ENCODE assay signal across 27 mouse cellular contexts in genomic region chr12:84810810-84811209, GRCm38 (mm10). TPM values are rescaled to one million over a fixed set of nuclear protein-coding genes. Genes with fewer than 3 reads are reported as not detected.
DNase-seq lines count a peak whose midpoint lies in the region; ATAC-seq and TF ChIP-seq lines count a peak whose summit lies in the region.
"Had no signal": no experiment of that assay in that cellular context is flagged by ENCODE, and none has a peak within 500 bp of the region (broad histone marks: within the 10 kb centered on the region; RNA-seq: fewer than 3 reads in every experiment).

No protein-coding gene starts in this region.

- no peak overlapping the region for H3K27ac ChIP-seq in kidney, embryonic 16.5 days (ENCODE audit: low read length)
- no peak overlapping the region for H3K27ac ChIP-seq in stomach, embryonic 14.5 days (ENCODE audit: low read length)
- no peak overlapping the region for H3K27ac ChIP-seq in stomach, postnatal 0 days (replicated peaks)
- H3K27ac ChIP-seq: embryonic facial prominence, embryonic 10.5 days; embryonic facial prominence, embryonic 13.5 days; forebrain, embryonic 12.5 days; forebrain, embryonic 15.5 days; heart, embryonic 15.5 days; hindbrain, embryonic 10.5 days; hindbrain, embryonic 13.5 days had no signal

- H3K27me3 ChIP-seq in kidney, embryonic 16.5 days (ENCODE audit: insufficient read depth, low read length), result no peaks in the 10 kb centered on the region; the same call in 1 of the 2 replicates
- no peaks in the 10 kb centered on the region for H3K27me3 ChIP-seq in stomach, embryonic 14.5 days (ENCODE audit: control insufficient read depth, insufficient read depth, low read length)
- no peaks in the 10 kb centered on the region for H3K27me3 ChIP-seq in stomach, postnatal 0 days (ENCODE audit: control insufficient read depth, insufficient read depth, low read length)
- H3K27me3 ChIP-seq: embryonic facial prominence, embryonic 13.5 days; forebrain, embryonic 12.5 days; forebrain, embryonic 15.5 days; hindbrain, embryonic 13.5 days had no signal

- WGBS in kidney, embryonic 16.5 days, result 74% methylated on average over 1 of the region's 1 CpGs
- WGBS in stomach, embryonic 14.5 days, result 72% methylated on average over 1 of the region's 1 CpGs
- WGBS in stomach, postnatal 0 days, result 71% methylated on average over 1 of the region's 1 CpGs

- H3K4me1 ChIP-seq in kidney, embryonic 16.5 days (ENCODE audit: insufficient read depth, low read length), result peaks cover 10% of the 10 kb centered on the region
- H3K4me1 ChIP-seq in stomach, embryonic 14.5 days (ENCODE audit: control insufficient read depth, insufficient read depth, low read length), result no peaks in the 10 kb centered on the region
- H3K4me1 ChIP-seq in stomach, postnatal 0 days (replicated peaks; ENCODE audit: control insufficient read depth, insufficient read depth), result no peaks in the 10 kb centered on the region
- H3K4me1 ChIP-seq: forebrain, embryonic 12.5 days; forebrain, embryonic 15.5 days had no signal

- ATAC-seq in kidney, embryonic 16.5 days (ENCODE audit: low FRiP score, low TSS enrichment), result 0 out of 2 replicates have a peak, but pooled peaks have one; percentile 8
- ATAC-seq in stomach, embryonic 14.5 days (ENCODE audit: insufficient number of reproducible peaks, insufficient read depth, low FRiP score, low read depth), result peak; percentile 29; the same call in 1 of the 2 replicates
- no peak for ATAC-seq in stomach, postnatal 0 days (ENCODE audit: low FRiP score, low TSS enrichment)
- ATAC-seq: activated CD4-positive, CD25-positive, alpha-beta regulatory T cell, adult 4 months; forebrain, embryonic 15.5 days; hindbrain, embryonic 16.5 days had no signal

- H3K4me3 ChIP-seq in kidney, embryonic 16.5 days (ENCODE audit: low read length), result no peak overlapping the region
- no peak overlapping the region for H3K4me3 ChIP-seq in stomach, embryonic 14.5 days (ENCODE audit: low read depth, low read length)
- H3K4me3 ChIP-seq in stomach, postnatal 0 days (ENCODE audit: low read depth, low read length), result no peak overlapping the region
- H3K4me3 ChIP-seq: embryonic facial prominence, embryonic 10.5 days; embryonic facial prominence, embryonic 13.5 days; erythroblast, embryonic 14.5 days; forebrain, embryonic 12.5 days; forebrain, embryonic 15.5 days; heart, embryonic 12.5 days; heart, embryonic 15.5 days; hindbrain, embryonic 10.5 days; hindbrain, embryonic 13.5 days had no signal

- H3K4me2 ChIP-seq in kidney, embryonic 16.5 days (replicated peaks; ENCODE audit: low read depth, low read length), result no peak overlapping the region
- no peak overlapping the region for H3K4me2 ChIP-seq in stomach, embryonic 14.5 days (replicated peaks; ENCODE audit: low read depth, low read length)
- H3K4me2 ChIP-seq in stomach, postnatal 0 days (replicated peaks; ENCODE audit: low read depth), result no peak overlapping the region
- H3K4me2 ChIP-seq: embryonic facial prominence, embryonic 13.5 days; forebrain, embryonic 12.5 days; forebrain, embryonic 15.5 days; heart, embryonic 12.5 days; heart, embryonic 15.5 days; hindbrain, embryonic 13.5 days had no signal

- no peak overlapping the region for H3K9ac ChIP-seq in kidney, embryonic 16.5 days (replicated peaks; ENCODE audit: low read length)
- no peak overlapping the region for H3K9ac ChIP-seq in stomach, embryonic 14.5 days (replicated peaks; ENCODE audit: low read depth, low read length)
- no peak overlapping the region for H3K9ac ChIP-seq in stomach, postnatal 0 days (ENCODE audit: low read length)
- H3K9ac ChIP-seq: embryonic facial prominence, embryonic 13.5 days; forebrain, embryonic 12.5 days; forebrain, embryonic 15.5 days; heart, embryonic 12.5 days; heart, embryonic 15.5 days; hindbrain, embryonic 13.5 days had no signal

- no peaks in the 10 kb centered on the region for H3K36me3 ChIP-seq in kidney, embryonic 16.5 days (ENCODE audit: insufficient read depth, low read length)
- no peaks in the 10 kb centered on the region for H3K36me3 ChIP-seq in stomach, embryonic 14.5 days (ENCODE audit: control insufficient read depth, insufficient read depth, low read length)
- no peaks in the 10 kb centered on the region for H3K36me3 ChIP-seq in stomach, postnatal 0 days (ENCODE audit: control insufficient read depth, insufficient read depth, low read length)
- H3K36me3 ChIP-seq: embryonic facial prominence, embryonic 10.5 days; embryonic facial prominence, embryonic 13.5 days; forebrain, embryonic 12.5 days; forebrain, embryonic 15.5 days; heart, embryonic 12.5 days; heart, embryonic 15.5 days; hindbrain, embryonic 10.5 days; hindbrain, embryonic 13.5 days had no signal

- no peaks in the 10 kb centered on the region for H3K9me3 ChIP-seq in kidney, embryonic 16.5 days (ENCODE audit: low read length)
- H3K9me3 ChIP-seq in stomach, embryonic 14.5 days (ENCODE audit: control insufficient read depth, low read depth, low read length), result no peaks in the 10 kb centered on the region
- no peaks in the 10 kb centered on the region for H3K9me3 ChIP-seq in stomach, postnatal 0 days (ENCODE audit: control insufficient read depth, low read length)
- H3K9me3 ChIP-seq: embryonic facial prominence, embryonic 10.5 days; embryonic facial prominence, embryonic 13.5 days; forebrain, embryonic 12.5 days; forebrain, embryonic 15.5 days; heart, embryonic 12.5 days; heart, embryonic 15.5 days; hindbrain, embryonic 10.5 days; hindbrain, embryonic 13.5 days had no signal

- TF ChIP-seq EP300 in stomach, postnatal 0 days (optimal IDR thresholded peaks at IDR 0.05), result no peak

- TF ChIP-seq CTCF in stomach, postnatal 0 days (IDR thresholded peaks at IDR 0.05; ENCODE audit: low read depth), result no peak

- DNase-seq in adrenal gland, postnatal 10 days, result peak; percentile 36
- DNase-seq in adrenal gland, postnatal 36 days, result no peak
- no peak for DNase-seq in kidney, postnatal 10 days
- DNase-seq in lung, postnatal 10 days, result peak; percentile 20
- DNase-seq in lung, postnatal 25 days (ENCODE audit: low spot score), result no peak
- no peak for DNase-seq in stomach, postnatal 0 days (ENCODE audit: low spot score)
- DNase-seq: adrenal gland, adult 8-10 months; cerebellum, adult 11 months; cerebellum, adult 2 months; cerebellum, adult 9-11 months; cerebellum, postnatal 36 days; embryo, embryonic 11 days; gastrocnemius, postnatal 25 days; heart, postnatal 36 days had no signal

RNA-seq across cellular contexts. Expression of gene Isca2, which starts 37.8 kb away (rescaled TPM):
- total RNA-seq in adrenal gland, postnatal 10 days (2021), result 100 to 1,000 TPM in 1 of 2 experiments, 10 to 100 TPM in 1; 94.6 to 121 TPM
- total RNA-seq in adrenal gland, postnatal 36 days (2021), result 10 to 100 TPM; 60.9 to 68.7 TPM
- 148 and 150 TPM in 2 replicates for polyA plus RNA-seq in kidney, embryonic 16.5 days (2015; fragmentation: Nextera tagmentation; extraction: Ambion mirVana)
- polyA plus RNA-seq in stomach, embryonic 14.5 days (2014; fragmentation: Nextera tagmentation; extraction: Ambion mirVana), result 122 and 137 TPM in 2 replicates
- 73.0 and 75.2 TPM in 2 replicates for polyA plus RNA-seq in stomach, postnatal 0 days (2015; fragmentation: Nextera tagmentation; extraction: Ambion mirVana)

RNA-seq across cellular contexts. Expression of gene Npc2, which starts 37.9 kb away (rescaled TPM):
- 10 to 100 TPM; 65.4 to 69.5 TPM for total RNA-seq in adrenal gland, postnatal 10 days (2021)
- 10 to 100 TPM; 82.3 to 91.0 TPM for total RNA-seq in adrenal gland, postnatal 36 days (2021)
- 65.4 and 69.8 TPM in 2 replicates for polyA plus RNA-seq in kidney, embryonic 16.5 days (2015; fragmentation: Nextera tagmentation; extraction: Ambion mirVana)
- 66.2 and 66.6 TPM in 2 replicates for polyA plus RNA-seq in stomach, embryonic 14.5 days (2014; fragmentation: Nextera tagmentation; extraction: Ambion mirVana)
- 49.0 and 49.4 TPM in 2 replicates for polyA plus RNA-seq in stomach, postnatal 0 days (2015; fragmentation: Nextera tagmentation; extraction: Ambion mirVana)

Comparison
In these comparisons a context has a peak if more than half of its experiments do, and no peak if none do; other contexts are left out.
1. DNase-seq: peak in adrenal gland, postnatal 10 days (single experiment) and lung, postnatal 10 days (single experiment); none in adrenal gland, postnatal 36 days (0 of 2), kidney, postnatal 10 days (single experiment), lung, postnatal 25 days (single experiment) and stomach, postnatal 0 days (single experiment).